Mouse (Mus musculus) megakaryocyte, embryonic 14.5 days (primary cell): ENCODE data around the gene Myadm.

Experiments used
- FLI1 ChIP-seq: IDR thresholded peaks from 2 replicates; pipeline ENCODE4 v1.6.1; 2012; ENCODE audit warnings: low read length, inconsistent platforms, mixed read lengths
- GATA1 ChIP-seq: IDR thresholded peaks from 3 replicates; pipeline ENCODE4 v1.6.1; 2012; ENCODE audit warnings: mixed read lengths, low read length, inconsistent platforms, borderline replicate concordance

- TF ChIP-seq GATA1 (no peak), FLI1 (no peak)
These were observed 5.6 kb upstream of the Myadm start for GRCm38 (mm10) chr7:3283081-3283875.
